ENCODE assay signal across 8 mouse cellular contexts in the genomic region with DNA sequence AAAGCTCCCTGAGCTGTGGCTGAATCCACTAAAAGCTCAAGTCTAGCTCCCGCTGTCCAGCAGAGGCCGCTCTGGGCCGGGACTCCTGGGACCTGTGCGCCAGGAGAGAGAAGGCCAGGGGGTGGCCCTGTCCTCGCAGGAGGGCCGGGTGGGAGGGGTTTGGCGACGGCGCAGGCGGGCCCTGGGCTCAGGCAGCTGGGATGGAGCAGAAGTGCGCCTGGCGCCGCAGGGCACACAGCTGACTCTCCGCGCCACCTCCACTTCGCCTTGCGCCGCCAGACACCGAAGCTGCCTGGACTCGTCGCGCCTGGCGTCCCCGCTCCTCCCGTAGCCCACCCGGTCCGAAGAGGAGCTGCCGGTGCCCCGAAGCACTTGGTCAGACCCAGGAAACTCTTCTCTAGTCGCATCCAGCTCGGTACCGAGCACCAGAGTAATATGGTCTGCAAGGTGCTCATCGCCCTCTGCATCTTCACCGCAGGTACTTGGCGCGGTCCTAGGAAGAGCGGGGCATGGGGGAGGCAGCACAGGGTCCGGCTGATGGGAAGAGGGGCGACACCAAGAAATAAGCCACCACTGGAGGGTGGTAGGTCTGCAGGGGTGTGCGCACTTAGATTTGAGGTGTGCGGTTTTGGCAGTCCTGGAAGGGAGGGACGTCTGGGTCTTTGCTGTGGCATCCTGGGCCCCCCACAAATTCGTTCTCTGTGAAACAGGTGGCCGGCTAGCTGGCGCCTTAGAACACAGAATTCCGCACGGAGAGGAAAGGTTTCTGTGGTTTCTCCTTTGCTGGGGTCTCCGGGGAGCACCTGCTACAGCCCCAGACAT. TPM values are rescaled to one million over a fixed set of nuclear protein-coding genes. Genes with fewer than 3 reads are reported as not detected.
DNase-seq lines count a peak whose midpoint lies in the region; ATAC-seq lines count a peak whose summit lies in the region.

Gene Parm1, plus strand, starts transcription at position 136 of the 822 bp plus-strand sequence.

- H3K4me3 ChIP-seq in megakaryocyte, embryonic 14.5 days (replicated peaks): peak within 1 kb of the TSS; percentile 96

- ATAC-seq in common myeloid progenitor, adult 5-6 weeks (replicated peaks; ENCODE audit: low read depth, poor library complexity, severe bottlenecking): peak; percentile 96

- H3K4me1 ChIP-seq in megakaryocyte, embryonic 14.5 days: peaks cover 36% of the 10 kb centered on the region

- H3K27me3 ChIP-seq in megakaryocyte, embryonic 14.5 days (replicated peaks): peaks cover 13% of the 10 kb centered on the region

- H3K36me3 ChIP-seq in megakaryocyte, embryonic 14.5 days (replicated peaks; ENCODE audit: low read length): no peaks in the 10 kb centered on the region

- no peaks in the 10 kb centered on the region for H3K9me3 ChIP-seq in megakaryocyte, embryonic 14.5 days

- peak; percentile 91 to 95 for DNase-seq in adrenal gland, adult (ENCODE audit: inconsistent age in 2 of 2, low spot score in 1 of 2)
- DNase-seq in gastrocnemius, postnatal 10 days: peak; percentile 86
- peak; percentile 54 for DNase-seq in hindlimb bud, embryonic 11.5 days (ENCODE audit: extremely low spot score, low read depth, low spot score)
- peak; percentile 59 to 67 for DNase-seq in left cerebral cortex, adult 8-10 months (ENCODE audit: low spot score in 2 of 2)
- DNase-seq in right cerebral cortex, postnatal 10 days (ENCODE audit: low spot score in 2 of 2): peak; percentile 85 to 88
- DNase-seq in urinary bladder, postnatal 36 days (ENCODE audit: low spot score in 2 of 2): peak; percentile 82 to 90

RNA-seq across cellular contexts. Expression of gene Parm1, which starts in this region (rescaled TPM):
- 1.8 and 4.3 TPM in 2 replicates for total RNA-seq in common myeloid progenitor, adult 5-6 weeks (2017)
- 10 to 100 TPM; 13.7 to 14.2 TPM for total RNA-seq in gastrocnemius, postnatal 10 days (2021)
- 10 to 100 TPM; 36.5 to 42.4 (median 39.2) TPM for total RNA-seq in left cerebral cortex, adult 8-10 months (2022)
- 3.1 and 3.4 TPM in 2 replicates for polyA plus RNA-seq in megakaryocyte, embryonic 14.5 days (2012; ENCODE audit: insufficient read depth, low replicate concordance)

Comparison
In these comparisons a context has a peak if more than half of its experiments do, and no peak if none do; other contexts are left out.
1. Peak in every context shown above with its lines: DNase-seq, ATAC-seq and H3K4me3 ChIP-seq.